Mouse (Mus musculus) embryonic fibroblast, embryonic 13.5 days (primary cell): Measurements from ENCODE around the gene Dnm3.

ENCODE experiments used
- CTCF ChIP-seq: IDR thresholded peaks from 2 replicates; pipeline ENCODE4 v1.5.1; 2011; ENCODE audit warnings: mild to moderate bottlenecking, control low read depth, low read length, moderate library complexity, borderline replicate concordance; ENCODE audit not compliant: insufficient read depth
- POLR2A ChIP-seq: IDR thresholded peaks from 2 replicates; pipeline ENCODE4 v1.6.1; 2011; ENCODE audit warnings: low read depth, mild to moderate bottlenecking, control low read depth, low read length, moderate library complexity

- TF ChIP-seq CTCF (no peak), POLR2A (no peak)
Observed at GRCm38 (mm10) chr1:162476531-162477080, 1.2 kb downstream of the Dnm3 start.
